Mouse (Mus musculus): ENCODE measurements around the gene Smim4.

Gene Smim4

DNA sequence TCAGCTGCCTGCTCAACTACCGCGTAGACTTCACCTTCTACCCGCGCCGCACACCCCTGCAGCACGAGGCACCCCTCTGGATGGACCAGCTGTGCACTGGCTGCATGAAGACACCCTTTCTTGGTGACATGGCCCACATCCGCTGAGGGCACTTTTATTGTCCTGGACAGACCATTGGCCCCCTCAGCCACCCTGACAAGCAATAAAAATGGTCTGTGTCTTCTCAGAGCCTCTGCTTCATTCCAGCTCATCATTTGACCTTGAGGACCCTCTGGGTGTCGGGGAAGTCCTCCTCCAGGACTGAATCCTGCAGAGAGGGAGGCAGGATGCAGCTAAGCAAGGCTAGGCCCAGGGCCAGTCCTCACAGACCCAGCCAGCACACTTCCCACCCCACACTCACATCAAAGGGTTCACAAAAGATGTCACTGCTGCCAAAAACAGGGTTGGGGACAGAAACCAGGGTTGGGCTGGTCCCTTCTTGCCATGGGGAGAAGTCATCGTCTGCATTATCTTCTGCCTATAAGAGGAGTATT lies 10.2 kb upstream of the Smim4 start:
- DNase-seq (ENCODE audit: low spot score in 2 of 2) = no peak

DNA sequence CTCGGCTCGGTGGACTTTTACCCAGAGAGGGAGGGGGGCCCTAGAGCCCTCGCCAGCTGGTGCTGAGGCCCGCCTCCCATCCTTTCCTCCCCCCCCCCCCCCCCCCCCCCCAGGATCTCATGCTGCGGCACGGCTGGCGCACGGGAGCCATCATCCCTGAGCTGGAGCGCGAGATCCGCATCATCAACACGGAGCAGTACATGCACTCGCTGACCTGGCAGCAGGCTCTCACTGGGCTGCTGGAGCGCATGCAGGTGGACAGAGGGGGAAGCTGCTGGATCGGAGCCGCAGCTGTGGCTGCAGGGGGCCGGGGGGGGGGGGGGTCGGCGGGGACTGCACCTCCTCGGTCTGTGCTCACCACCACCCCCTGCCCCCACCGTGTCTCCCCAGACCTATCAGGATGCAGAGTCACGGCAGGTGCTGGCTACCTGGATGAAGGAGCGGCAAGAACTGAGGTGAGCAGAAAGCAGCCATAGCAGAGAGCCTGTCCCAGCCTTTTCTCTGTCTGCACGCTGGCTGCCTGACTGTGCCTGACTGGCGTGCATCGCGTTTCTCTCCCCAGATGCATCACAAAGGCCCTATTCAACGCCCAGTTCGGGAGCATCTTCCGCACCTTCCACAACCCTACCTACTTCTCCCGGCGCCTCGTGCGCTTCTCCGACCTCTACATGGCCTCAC lies 9.6 kb upstream of the Smim4 start:
- DNase-seq (ENCODE audit: low spot score in 2 of 2) = no peak

DNA sequence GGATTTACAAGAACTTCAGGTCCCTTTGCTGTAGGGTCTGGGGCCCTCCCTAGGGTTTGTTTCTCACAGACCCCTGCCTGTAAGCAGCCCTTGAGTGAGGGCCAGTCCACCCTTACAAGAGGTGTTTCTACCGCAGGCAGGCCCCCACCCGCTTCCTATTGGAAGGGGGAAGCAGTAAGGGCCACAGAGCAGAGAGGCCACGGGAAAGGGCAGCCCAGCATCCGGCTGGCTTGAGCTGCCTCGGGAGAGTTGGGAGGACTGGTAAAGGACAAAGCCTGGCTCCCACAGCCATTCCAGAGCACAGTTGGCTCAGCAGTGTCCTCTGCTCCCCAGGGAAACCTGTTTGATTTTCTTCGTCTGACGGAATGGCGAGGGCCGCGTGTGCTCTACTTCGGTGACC lies 9.0 kb upstream of the Smim4 start:
- no peak for DNase-seq (ENCODE audit: low spot score in 2 of 2)

DNA sequence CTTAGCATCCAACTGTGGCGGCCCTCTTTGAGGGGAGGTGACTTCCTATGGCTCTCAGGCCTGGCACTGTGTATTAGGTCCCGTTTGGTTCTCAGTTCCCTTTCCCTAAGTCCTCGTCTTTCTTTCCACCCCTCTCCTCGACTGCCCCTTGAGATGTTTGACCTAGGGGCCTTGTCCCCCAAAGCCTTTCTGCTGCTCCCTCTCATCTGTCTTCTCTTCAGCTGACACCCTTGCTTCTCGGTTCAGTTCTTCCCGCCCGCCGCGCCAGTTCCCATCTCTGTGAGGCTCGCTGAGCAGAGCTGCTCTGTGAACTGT lies 8.5 kb upstream of the Smim4 start:
- DNase-seq (ENCODE audit: low spot score in 2 of 2) = no peak

DNA sequence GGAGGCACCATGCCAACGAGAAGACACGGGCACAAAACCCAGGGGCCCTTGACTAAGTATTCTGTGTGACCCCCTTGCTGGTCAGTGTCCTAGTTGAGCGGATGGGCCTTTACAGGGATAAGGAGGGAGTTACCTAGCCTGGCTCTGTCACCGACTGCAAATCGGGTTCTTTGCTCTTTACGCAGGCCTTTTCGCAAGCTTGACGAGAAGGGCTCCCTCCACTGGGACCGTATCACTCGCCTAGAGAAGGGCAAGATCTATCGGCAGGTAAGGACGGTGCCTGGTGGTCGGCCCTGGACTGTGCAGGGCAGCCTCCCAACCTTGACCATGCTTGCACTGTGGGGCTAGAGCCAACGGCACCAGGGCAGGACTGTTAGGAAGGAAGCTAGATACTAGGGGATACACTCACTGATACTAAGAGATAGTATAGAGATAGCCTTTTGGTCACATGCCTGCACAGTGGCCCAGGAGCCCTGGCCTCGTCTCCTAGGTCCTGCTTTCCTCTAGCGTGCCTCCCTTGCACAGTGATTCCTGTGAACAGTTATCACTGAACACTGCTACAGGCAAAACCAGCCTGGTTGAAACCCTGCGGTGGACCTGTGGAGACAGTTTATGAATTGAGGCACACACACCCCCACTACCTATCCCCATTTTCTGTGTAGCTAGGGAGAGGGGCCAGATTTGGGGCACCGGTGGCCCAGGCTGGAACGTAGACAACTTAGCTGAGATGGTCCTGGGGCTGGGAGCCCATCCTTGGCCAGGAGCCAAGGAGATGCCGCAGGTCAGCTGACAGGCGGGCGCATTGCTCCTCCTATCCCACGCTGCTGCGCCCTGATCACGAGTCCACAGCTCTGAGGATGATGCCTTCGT lies 7.9 kb upstream of the Smim4 start:
- no peak for DNase-seq (ENCODE audit: low spot score in 2 of 2)

DNA sequence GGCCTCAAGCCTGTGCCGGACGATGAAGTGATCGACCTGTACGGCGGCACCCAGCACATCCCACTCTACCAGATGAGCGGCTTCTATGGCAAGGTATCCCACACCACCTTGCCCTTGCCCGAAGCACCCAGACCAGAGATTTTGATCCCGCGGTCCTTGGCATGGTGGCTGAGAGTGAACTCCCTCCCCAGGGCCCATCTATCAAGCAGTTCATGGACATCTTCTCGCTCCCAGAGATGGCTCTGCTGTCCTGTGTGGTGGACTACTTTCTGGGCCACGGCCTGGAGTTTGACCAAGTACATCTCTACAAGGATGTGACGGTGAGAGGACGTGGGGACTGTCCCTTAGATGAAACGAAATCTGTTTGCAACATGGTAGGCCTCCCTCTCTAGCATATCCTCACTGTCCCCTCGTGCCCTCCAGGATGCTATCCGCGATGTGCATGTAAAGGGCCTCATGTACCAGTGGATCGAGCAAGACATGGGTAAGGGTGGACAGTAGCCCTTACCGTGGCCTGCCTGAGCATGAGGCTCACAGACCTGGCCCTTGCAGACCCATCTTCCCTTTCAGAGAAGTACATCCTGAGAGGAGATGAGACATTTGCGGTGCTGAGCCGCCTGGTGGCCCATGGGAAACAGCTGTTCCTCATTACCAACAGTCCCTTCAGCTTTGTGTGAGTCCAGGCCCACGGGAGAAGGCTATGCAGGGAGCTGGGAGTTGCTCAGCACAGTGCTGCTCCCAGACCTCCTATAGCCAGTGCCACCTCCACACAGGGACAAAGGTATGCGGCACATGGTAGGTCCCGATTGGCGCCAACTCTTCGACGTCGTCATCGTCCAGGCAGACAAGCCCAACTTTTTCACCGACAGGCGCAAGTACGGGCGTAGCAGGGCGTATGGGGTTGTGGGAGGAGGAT lies 7.0 kb upstream of the Smim4 start:
- no peak for DNase-seq (ENCODE audit: low spot score in 2 of 2)

DNA sequence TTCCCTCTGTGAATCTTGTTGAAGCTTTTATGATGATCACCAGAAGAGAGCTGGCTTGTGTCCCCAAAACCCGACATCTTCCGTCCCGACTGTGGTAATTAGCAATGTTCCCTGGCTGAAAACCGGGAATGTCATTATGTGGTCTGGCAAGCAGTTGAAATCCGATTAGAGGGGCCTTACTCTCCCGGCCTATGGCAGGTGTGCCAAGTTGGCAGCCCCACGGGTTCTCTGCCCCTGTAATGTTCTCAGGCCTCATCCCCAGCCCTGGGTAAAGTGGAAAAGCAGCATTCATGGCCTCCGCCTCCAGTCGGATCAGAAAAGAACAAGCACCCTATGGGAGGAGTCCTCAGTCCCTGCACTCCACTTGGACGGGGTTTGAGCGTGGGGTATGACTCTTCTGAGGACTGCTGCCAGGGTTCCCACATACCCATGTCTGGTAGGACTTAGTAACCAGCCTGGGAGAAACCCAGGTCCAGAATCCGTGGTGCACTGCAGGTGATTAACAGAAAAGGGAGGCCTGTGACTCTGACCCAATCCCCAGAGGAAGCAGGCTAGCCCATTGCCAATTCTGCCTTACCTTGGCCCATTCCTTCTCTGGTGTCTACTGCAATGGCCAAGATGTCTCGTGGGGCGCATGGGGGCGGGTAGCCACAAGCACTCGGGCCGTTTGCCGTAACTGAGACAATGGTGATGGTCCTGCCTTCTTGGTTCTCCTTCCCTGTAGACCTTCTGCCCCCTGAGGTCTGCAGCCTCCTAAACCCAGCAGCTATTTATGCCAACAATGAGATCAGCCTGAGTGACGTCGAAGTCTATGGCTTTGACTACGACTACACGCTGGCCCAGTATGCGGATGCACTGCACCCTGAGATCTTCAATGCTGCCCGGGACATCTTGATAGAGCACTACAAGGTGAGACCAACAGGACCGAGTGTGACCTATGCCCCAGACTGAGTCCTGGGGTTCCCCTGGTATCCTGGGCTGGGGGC lies 5.6 kb upstream of the Smim4 start:
- DNase-seq (ENCODE audit: low spot score in 2 of 2) = no peak

DNA sequence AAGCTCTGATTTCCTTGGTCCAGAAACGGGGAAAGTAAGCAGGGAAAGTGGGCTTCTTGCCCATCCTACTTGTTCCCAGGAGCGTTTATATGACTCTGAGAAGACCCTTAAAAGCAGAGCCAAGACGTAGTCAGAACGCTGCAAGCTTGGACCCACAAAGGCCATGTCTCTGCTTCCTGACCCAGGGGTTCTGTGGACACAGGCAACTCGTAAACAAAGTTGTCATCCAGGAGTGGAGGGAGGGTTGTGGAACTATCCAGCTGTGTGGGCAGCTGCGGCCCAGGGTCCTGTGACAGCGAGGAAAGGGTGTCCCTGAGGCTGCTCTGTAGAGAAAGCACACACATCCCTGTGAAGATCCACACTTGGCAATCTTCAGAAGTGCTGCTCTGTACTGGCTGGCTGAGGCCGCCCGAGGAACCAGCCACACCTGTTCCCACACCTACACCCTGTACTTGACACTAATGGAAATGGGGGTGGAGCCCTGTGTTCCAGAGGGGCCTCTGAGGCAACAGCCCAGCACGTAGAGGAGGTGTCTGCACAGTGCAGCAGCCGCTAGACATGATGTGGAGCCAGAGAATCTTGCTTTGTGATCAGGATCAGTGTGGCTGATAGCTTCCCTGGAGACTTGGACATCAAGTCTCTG lies 4.4 kb upstream of the Smim4 start:
- DNase-seq (ENCODE audit: low spot score in 2 of 2) = no peak

DNA sequence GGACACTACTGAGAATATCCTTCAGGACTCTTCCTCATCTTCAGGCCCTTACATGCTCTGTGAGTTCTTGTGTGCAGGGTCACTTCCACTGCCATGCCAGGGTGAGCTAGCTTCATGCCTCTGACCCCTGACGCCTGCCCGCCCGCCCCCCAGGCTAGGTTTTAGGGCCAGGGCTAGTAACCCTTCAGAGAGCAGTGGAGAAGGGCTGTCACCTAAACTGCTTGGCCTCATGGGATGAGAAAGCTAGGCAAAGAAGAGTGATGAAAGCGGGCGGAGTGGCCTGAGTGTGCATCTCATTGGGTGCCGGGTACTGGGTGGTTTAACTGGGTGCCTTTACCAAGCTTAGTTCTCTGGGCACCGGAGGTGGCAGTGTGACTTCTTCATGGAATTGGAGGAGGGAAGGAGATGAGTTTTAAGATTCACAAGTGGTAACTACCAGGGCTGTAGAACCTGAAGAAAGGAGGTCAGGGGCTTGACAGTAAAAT lies 3.8 kb upstream of the Smim4 start:
- DNase-seq (ENCODE audit: low spot score in 2 of 2) = no peak

DNA sequence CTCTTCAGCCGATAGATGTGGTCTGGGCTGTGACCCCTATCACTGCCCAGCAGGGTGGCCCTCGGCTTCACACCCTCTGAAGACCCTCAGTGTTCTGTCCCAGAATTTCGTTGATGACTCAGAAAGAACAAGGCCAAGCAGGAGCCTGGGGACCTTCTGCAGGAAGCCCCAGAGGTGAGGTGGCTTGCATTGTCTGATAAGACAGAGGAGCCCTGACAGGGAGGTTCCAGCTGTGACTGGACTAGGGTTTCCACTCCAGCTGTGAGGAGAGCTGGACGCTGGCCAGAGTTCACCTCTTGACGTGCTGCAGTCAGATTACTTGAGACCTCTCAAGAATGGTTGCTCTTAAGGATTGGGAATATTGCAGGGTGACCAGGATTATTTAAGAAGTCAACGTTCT lies 3.3 kb upstream of the Smim4 start:
- DNase-seq (ENCODE audit: low spot score in 2 of 2) = no peak

DNA sequence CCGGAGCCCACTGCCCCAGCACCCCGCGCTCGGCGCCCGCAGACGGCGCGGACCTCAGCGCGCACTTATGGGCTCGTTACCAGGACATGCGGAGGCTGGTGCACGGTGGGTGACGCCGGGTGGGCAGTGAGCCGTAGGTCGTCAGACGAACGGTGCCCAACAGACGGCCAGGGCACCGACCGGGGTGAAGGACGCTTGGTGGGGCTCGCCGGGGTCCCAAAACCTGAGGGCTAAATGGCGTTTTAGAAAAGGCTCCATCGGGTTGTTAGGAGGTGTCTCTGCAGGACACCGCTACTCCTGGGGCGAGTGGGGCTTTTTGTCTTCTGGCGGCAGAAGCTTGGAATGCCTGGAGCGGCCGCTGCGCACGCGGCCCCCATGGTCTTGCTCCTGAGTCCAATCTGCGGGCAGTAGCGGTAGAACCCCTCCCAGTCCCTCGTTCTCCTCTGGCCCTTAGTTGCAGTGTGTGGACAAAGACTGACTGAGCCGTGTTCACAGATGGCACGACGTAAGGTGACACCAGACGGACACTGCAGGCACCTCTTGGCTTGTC lies 2.6 kb upstream of the Smim4 start:
- DNase-seq (ENCODE audit: low spot score in 2 of 2) = no peak

DNA sequence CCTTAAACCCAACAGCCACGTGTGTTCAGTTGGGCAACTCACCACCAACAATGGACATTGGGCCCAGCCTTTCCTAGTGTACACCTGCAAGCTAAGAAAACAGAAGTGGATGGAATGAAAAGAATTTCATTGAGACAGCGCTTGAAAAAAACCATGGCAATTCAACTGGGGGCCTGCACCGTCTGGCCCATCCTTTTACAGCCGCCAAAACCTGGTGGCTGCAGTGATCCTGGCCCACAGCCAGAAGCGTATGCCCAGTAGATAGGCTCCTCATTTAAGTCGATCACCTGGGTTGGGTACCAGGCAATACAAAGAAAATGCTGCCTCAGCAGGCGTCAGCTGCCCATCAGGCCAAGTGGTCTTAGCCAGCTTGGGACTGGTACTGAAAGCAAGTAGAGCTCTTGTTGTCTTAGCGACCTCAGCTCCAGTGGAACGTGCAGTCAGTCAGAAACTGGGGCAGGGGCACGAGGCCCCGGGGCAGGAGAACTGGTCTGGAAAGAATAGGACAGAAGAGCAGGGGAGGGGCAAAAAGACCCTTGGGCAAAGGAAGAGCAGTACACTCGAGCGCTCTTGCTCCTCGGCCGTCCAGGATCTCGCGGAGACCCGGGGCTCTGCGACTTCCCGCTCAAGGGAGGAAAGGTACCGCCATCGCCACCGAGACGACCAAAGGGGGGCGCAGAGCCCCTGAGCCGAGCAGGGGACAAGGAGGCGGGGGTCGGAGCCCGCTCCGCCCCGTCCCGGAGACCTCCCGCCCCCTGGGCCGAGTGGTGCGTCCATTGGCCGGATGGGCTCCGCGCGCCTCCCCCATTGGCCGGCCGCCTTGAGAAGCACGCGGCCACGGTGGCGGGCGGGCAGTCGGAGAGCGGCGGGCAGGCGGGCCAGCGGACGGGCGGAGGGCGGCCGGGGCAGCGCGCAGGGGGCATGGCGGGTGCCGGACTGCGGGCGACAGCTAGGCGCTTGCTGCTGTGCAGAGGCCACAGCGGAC lies 1.8 kb upstream of the Smim4 start, which contains the start of gene Nt5dc2:
Gene Nt5dc2, plus strand, starts transcription at position 818 of the 985 bp plus-strand sequence.
- peak; percentile 84 to 86 for DNase-seq (ENCODE audit: low spot score in 2 of 2)

DNA sequence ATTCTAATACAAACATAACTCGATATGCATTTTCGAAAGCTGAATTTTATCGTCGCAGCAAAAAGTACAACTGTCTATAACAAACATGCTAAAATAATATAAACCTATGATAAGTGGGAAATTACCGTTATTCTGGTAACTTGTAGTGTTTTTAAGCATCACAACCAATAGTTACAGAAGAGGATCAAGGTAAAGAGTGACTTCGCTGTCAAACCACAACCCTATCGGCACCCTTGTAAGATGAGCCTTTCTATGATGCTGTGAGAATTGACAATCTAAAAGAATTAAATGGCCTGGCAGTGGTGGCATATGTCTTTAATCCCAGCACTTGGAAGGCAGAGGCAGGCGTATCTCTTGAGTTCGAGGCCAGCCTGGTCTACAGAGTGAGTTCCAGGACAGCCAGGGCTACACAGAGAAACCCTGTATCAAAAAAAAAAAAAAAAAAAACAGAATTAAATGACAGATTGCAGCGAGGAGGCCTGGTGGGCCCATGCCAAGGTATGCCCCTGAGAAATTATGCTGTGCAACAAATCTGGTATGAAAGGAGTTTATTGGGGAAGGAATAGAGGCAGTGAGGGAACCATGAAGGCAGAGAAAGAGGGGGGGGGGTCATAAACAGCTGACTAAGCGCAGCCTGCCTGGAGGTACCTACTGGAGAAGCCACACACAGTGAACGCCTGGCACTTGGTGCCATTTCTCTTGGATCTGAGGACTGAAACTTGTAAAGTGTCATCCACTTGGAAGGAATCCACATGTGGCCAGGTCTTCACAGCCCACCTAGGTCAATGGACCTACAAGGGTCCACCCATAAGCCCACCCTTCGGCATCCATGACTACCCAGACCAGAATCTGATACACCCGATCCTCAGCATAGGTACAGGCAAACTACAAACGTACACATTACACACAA lies 825 bp upstream of the Smim4 start:
- no peak for DNase-seq (ENCODE audit: low spot score in 2 of 2)

DNA sequence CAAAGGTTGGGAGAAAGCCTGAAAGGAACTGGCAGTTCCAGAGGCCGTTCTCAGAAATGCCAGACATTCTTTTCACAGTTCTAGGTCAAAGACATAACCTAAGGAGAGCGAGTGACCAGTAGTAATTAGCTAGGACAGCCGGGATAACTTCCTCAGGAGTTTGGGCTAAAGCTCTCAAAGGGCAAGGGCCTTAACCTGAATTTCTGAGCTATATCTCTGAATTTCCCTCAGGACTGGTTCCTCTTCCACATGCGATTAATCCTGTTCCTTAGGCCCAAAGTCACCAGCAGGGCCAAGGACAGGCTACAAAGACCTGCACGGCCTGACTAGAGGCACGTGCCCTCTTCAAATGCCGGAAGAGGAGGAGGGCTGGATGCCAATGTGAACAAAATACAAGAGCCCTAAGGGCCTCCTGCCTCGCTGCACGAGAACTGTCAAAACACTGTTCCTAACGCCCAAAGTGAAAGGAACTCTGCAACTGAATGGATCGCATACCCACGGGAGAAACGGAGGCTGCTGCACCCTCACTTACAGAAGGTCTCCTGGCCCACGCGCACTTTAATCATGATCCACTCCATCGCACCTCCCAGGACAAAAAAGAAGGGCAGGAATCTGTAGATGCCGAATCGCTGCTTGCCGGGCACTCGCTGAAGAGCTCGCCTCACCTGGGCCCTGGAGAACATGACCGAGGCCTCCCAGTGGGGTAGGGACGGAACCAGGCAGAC lies 493 bp downstream of the Smim4 start:
- peak; percentile 52 to 53 for DNase-seq (ENCODE audit: low spot score in 2 of 2)

DNA sequence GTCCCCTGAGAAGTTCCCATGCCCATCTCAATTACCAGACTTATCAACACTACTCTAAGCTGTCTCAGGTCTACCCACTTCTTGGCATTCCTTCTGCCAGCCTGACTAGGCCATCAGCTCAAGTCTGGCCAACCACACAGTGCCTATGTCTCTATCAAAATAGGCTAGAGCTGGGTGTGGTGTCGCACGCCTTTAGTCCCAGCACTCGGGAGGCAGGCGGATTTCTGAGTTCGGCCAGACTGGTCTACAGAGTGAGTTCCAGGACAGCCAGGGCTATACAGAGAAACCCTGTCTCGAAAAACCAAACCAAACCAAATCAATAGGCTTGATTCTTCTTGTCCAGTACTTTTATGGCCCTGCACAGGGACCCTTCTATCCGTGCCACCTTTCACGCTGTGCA lies 1.9 kb downstream of the Smim4 start:
- DNase-seq (ENCODE audit: low spot score in 2 of 2) = no peak

DNA sequence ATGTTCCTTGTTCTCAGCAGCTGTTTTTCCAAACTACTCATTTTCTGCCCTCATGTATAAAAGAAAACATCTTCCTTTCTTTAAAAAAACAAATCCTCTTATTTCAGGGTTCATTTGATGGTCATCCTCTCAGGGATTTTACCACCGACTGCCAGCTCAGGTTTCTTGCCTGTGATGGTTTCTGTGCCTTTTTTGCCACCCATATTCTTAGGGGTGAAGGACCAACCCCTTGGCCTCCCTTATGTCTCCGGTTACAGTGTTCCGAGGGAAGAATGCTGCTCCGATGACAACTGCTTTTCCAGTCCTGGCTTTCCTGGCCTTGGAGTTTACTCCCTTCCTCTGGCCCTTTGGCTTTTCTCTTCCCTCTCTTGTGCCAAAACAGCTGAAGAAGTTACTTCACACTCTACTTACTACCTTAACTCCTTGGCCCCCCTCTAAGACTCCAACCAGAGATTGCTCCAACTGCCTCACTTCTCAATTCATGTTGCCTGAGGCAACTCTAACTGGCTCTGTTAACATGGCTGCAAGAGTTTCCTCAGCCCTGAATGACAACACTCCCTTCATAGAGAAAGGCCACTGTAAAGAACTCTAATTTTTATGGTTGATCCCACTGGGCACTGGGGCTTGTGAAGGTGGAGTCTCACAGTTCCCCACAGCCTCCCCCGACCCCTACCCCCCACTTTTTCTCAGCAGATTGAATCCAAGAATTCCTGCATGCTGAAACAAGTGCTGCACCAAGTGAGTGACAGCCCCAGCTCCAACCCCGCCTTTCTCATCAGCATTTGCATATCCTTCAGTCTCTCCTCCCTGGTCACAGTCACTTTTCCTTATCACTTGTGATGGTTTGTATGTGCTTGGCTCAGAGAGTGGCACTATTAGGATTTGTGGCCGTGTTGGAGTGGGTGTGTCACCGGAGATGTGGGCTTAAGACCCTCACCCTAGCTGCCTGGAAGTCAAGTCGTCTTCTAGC lies 3.4 kb downstream of the Smim4 start:
- DNase-seq (ENCODE audit: low spot score in 2 of 2) = no peak
